Mouse (Mus musculus): ENCODE measurements at regions not wholly inside any gene's neighbourhood (a gene's known extent, or its start where the extent isn't known, plus 50 kb on each side); places are given as distances from the start of the nearest gene placed in this dataset.

DNA sequence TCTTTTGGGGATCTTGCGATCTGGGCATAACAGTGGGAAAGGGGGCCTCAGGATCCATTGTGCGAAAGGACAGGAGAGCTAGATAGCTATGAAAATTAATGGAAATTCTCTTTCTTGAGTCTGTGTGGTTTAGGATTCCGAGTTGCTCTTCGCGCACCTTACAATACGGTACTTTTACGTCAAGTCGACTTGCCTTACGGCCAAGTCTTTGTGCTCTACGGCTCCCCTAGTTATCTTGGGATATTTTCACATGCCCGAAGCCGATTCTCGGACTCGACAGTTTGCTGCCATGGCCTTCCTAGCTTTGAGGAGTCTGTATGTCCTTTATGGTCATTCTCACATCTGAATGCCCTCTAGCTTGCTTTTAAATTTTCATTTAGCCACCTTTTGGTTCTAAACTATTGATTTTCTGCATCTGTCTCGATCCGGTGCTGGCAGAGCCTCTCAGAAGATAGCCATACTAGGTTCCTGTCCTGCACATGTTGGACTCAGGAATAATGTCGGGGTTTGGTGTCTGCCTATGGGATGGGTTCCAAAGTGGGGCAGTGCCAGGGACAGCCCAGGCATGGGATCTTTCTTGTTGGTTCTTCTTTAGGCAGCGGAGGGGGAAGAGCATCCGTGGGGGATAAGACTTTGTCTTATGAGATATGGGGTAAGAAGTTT lies 109.0 kb upstream of the Olfr1324 start:
- TF ChIP-seq EP300 (IDR thresholded peaks at IDR 0.05; ENCODE audit: insufficient read depth, low read depth, low read length) (no peak), CTCF (IDR thresholded peaks at IDR 0.05; ENCODE audit: low read depth, low read length) (no peak)
